Mouse (Mus musculus) kidney, adult 2 months (tissue): ENCODE measurements at regions not wholly inside any gene's neighbourhood (a gene's known extent, or its start where the extent isn't known, plus 50 kb on each side); places are given as distances from the start of the nearest gene placed in this dataset.

Experiments used
- DNase-seq: peaks from one replicate; pipeline ENCODE4 v3.0.0; 2021
- H3K27ac ChIP-seq: fragments of 200-500 bp; 2 replicates; pipeline ENCODE4 v1.5.1; 2012; ENCODE audit warnings: low read depth, low read length, control low read depth, inconsistent platforms; ENCODE audit not compliant: insufficient read depth
- H3K27me3 ChIP-seq: fragments of 200-500 bp; replicated peaks from 2 replicates; pipeline ENCODE4 v1.6.1; 2012; ENCODE audit warnings: mild to moderate bottlenecking, moderate library complexity, low read length, inconsistent platforms; ENCODE audit not compliant: control insufficient read depth, insufficient read depth
- H3K36me3 ChIP-seq: fragments of 200-500 bp; 2 replicates; pipeline ENCODE4 v1.6.1; 2012; ENCODE audit warnings: mild to moderate bottlenecking, moderate library complexity, low read length, inconsistent platforms; ENCODE audit not compliant: control insufficient read depth, insufficient read depth
- H3K4me1 ChIP-seq: fragments of 200-500 bp; 2 replicates; pipeline ENCODE4 v1.6.1; 2011; ENCODE audit warnings: low read length; ENCODE audit not compliant: control insufficient read depth, insufficient read depth
- H3K4me3 ChIP-seq: fragments of 200-500 bp; 2 replicates; pipeline ENCODE4 v1.5.1; 2011; ENCODE audit warnings: mild to moderate bottlenecking, low read depth, low read length, control low read depth; ENCODE audit not compliant: insufficient read depth
- CTCF ChIP-seq: fragments of 200-500 bp; conservative IDR thresholded peaks from 2 replicates; pipeline ENCODE4 v1.5.1; 2011; ENCODE audit warnings: low read depth, mild to moderate bottlenecking, control low read depth, low read length, moderate library complexity, mixed read lengths; ENCODE audit not compliant: insufficient read depth, insufficient read length
- POLR2A ChIP-seq: fragments of 200-500 bp; IDR thresholded peaks from one replicate; pipeline ENCODE4 v1.6.1; 2011; ENCODE audit warnings: low read depth, low read length, control low read depth
- WGBS: fragments of 180-500 bp; shearing (Covaris S2); methylation state at CpG from one replicate; pipeline ENCODE4 v1.1.7; 2018; 5-methylcytosine and 5-hydroxymethylcytosine counted together

- peak; percentile 38 for DNase-seq
- Histone ChIP-seq H3K4me3 (no peak overlapping the region), H3K27me3 (no peaks in the 10 kb centered on the region), H3K4me1 (no peaks in the 10 kb centered on the region), H3K27ac (no peak overlapping the region), H3K36me3 (no peaks in the 10 kb centered on the region)
- TF ChIP-seq POLR2A, result no peak
- TF ChIP-seq CTCF, result no peak
- 55% methylated on average over 21 of the region's 21 CpGs for WGBS
These were observed 234.3 kb downstream of the Gm5426 start for GRCm38 (mm10) chr10:96370547-96371320.

GRCm38 (mm10) chr10:96371321-96371653 lies 234.9 kb downstream of the Gm5426 start:
- no peaks in the 10 kb centered on the region for H3K4me1 ChIP-seq
- no peak for DNase-seq
- no peak overlapping the region for H3K27ac ChIP-seq
- H3K27me3 ChIP-seq, result no peaks in the 10 kb centered on the region
- 79% methylated on average over 14 of the region's 14 CpGs for WGBS
- H3K36me3 ChIP-seq, result no peaks in the 10 kb centered on the region
- TF ChIP-seq POLR2A (no peak), CTCF (no peak)
- H3K4me3 ChIP-seq, result no peak overlapping the region

- WGBS, result 60% methylated on average over 11 of the region's 11 CpGs
- no peak overlapping the region for H3K27ac ChIP-seq
- no peaks in the 10 kb centered on the region for H3K36me3 ChIP-seq
- H3K4me1 ChIP-seq, result no peaks in the 10 kb centered on the region
- DNase-seq, result no peak
- H3K4me3 ChIP-seq, result no peak overlapping the region
- H3K27me3 ChIP-seq, result no peaks in the 10 kb centered on the region
- no peak for TF ChIP-seq CTCF
- TF ChIP-seq POLR2A, result no peak
These were observed 236.4 kb downstream of the Gm5426 start for GRCm38 (mm10) chr10:96372616-96373346.

GRCm38 (mm10) chr10:96373481-96373880 lies 237.1 kb downstream of the Gm5426 start:
- no peak overlapping the region for H3K4me3 ChIP-seq
- no peaks in the 10 kb centered on the region for H3K4me1 ChIP-seq
- no peaks in the 10 kb centered on the region for H3K27me3 ChIP-seq
- WGBS, result 75% methylated on average over 7 of the region's 7 CpGs
- TF ChIP-seq POLR2A (no peak), CTCF (no peak)
- DNase-seq, result no peak
- H3K27ac ChIP-seq, result no peak overlapping the region
- H3K36me3 ChIP-seq, result no peaks in the 10 kb centered on the region

GRCm38 (mm10) chr10:96374293-96375069 lies 238.1 kb downstream of the Gm5426 start:
- no peaks in the 10 kb centered on the region for H3K27me3 ChIP-seq
- TF ChIP-seq CTCF (no peak), POLR2A (no peak)
- H3K4me3 ChIP-seq, result no peak overlapping the region
- no peaks in the 10 kb centered on the region for H3K4me1 ChIP-seq
- H3K36me3 ChIP-seq, result no peaks in the 10 kb centered on the region
- H3K27ac ChIP-seq, result peak overlapping the region; percentile 3; the same call in 1 of the 2 replicates
- peak; percentile 8 for DNase-seq
- 85% methylated on average over 12 of the region's 12 CpGs for WGBS

- no peak for DNase-seq
- WGBS, result 97% methylated on average over 3 of the region's 3 CpGs
These were observed 238.7 kb downstream of the Gm5426 start for GRCm38 (mm10) chr10:96375070-96375447.

More at GRCm38 (mm10) chr10:96375070-96375447, 238.7 kb downstream of the Gm5426 start:
- no peak overlapping the region for H3K4me3 ChIP-seq
- H3K27me3 ChIP-seq, result no peaks in the 10 kb centered on the region
- H3K4me1 ChIP-seq, result no peaks in the 10 kb centered on the region
- TF ChIP-seq POLR2A (no peak), CTCF (no peak)
- no peak overlapping the region for H3K27ac ChIP-seq
- no peaks in the 10 kb centered on the region for H3K36me3 ChIP-seq
